Mouse (Mus musculus) embryonic facial prominence, embryonic 15.5 days (tissue): ENCODE data around the gene Ncan. TPM values are rescaled to one million over a fixed set of nuclear protein-coding genes. Genes with fewer than 3 reads are reported as not detected.
A peak's percentile ranks its signal among the peaks of the same experiment; 100 is the strongest.

ENCODE experiments used
- ATAC-seq: fragments of 200-750 bp; cut with Nextera tagmentation; 2 replicates; pipeline ENCODE4 v1.8.0; 2017; ENCODE audit warnings: low read depth, moderate TSS enrichment; ENCODE audit not compliant: insufficient number of reproducible peaks, low FRiP score, low TSS enrichment
- H3K27ac ChIP-seq: fragments of 300-500 bp; sonication (generic); replicated peaks from 2 replicates; pipeline ENCODE4 v1.5.1; 2015; ENCODE audit warnings: mild to moderate bottlenecking, inconsistent platforms
- H3K27me3 ChIP-seq: fragments of 300-500 bp; sonication (generic); 2 replicates; pipeline ENCODE4 v1.6.1; 2015; ENCODE audit warnings: inconsistent platforms
- H3K36me3 ChIP-seq: fragments of 300-500 bp; sonication (generic); 2 replicates; pipeline ENCODE4 v1.6.1; 2015; ENCODE audit warnings: mild to moderate bottlenecking, inconsistent platforms
- H3K4me1 ChIP-seq: fragments of 300-500 bp; sonication (generic); 2 replicates; pipeline ENCODE4 v1.6.1; 2015; ENCODE audit warnings: inconsistent platforms
- H3K4me2 ChIP-seq: fragments of 300-500 bp; sonication (generic); replicated peaks from 2 replicates; pipeline ENCODE4 v1.6.1; 2015; ENCODE audit warnings: mild to moderate bottlenecking, inconsistent platforms
- H3K4me3 ChIP-seq: fragments of 300-500 bp; sonication (generic); replicated peaks from 2 replicates; pipeline ENCODE4 v1.5.1; 2015; ENCODE audit warnings: mild to moderate bottlenecking, inconsistent platforms
- H3K9ac ChIP-seq: fragments of 300-500 bp; sonication (generic); 2 replicates; pipeline ENCODE4 v1.6.1; 2015; ENCODE audit warnings: inconsistent platforms
- H3K9me3 ChIP-seq: fragments of 300-500 bp; sonication (generic); replicated peaks from 2 replicates; pipeline ENCODE4 v1.6.1; 2016; ENCODE audit warnings: inconsistent platforms
- WGBS: fragments of 180-500 bp; shearing (Covaris S2); methylation state at CpG from one replicate; pipeline ENCODE4 v1.1.7; 2015; 5-methylcytosine and 5-hydroxymethylcytosine counted together
- polyA plus RNA-seq: library from polyadenylated mRNA; unstranded; fragments of >200 nt; fragmentation: Nextera tagmentation; extraction: Ambion mirVana; gene quantifications from 2 replicates; pipeline ENCODE4 v1.2.1, GENCODE M21; 2015

Gene Ncan
- polyA plus RNA-seq = 0.79 and 1.5 TPM in 2 replicates

- Histone ChIP-seq H3K36me3 (no peaks in the 10 kb centered on the region), H3K27me3 (peaks cover 59% of the 10 kb centered on the region), H3K4me1 (peaks cover 5% of the 10 kb centered on the region; the same call in 1 of the 2 replicates), H3K4me2 (peak within 1 kb of the TSS; percentile 34), H3K4me3 (peak within 1 kb of the TSS; percentile 11; the same call in 1 of the 2 replicates), H3K27ac (no peak within 1 kb of the TSS), H3K9me3 (no peaks in the 10 kb centered on the region), H3K9ac (no peak within 1 kb of the TSS)
- ATAC-seq = no peak; the same call in 1 of the 2 replicates
- WGBS = 2% methylated on average over 19 of the region's 19 CpGs
These were observed at the start of gene Ncan for GRCm38 (mm10) chr8:70120667-70121066. Ncan (minus strand) TSS chr8:70120873.

- no peak overlapping the region for H3K4me3 ChIP-seq
- no peak overlapping the region for H3K27ac ChIP-seq
- 83% methylated on average over 3 of the region's 3 CpGs for WGBS
- H3K27me3 ChIP-seq = peaks cover 10% of the 10 kb centered on the region; the same call in 1 of the 2 replicates
- no peak for ATAC-seq
- no peaks in the 10 kb centered on the region for H3K9me3 ChIP-seq
- no peak overlapping the region for H3K9ac ChIP-seq
- H3K36me3 ChIP-seq = no peaks in the 10 kb centered on the region
- H3K4me1 ChIP-seq = peaks cover 27% of the 10 kb centered on the region
- H3K4me2 ChIP-seq = no peak overlapping the region
These were observed 49.4 kb upstream of the Ncan start for GRCm38 (mm10) chr8:70170116-70170515.

DNA sequence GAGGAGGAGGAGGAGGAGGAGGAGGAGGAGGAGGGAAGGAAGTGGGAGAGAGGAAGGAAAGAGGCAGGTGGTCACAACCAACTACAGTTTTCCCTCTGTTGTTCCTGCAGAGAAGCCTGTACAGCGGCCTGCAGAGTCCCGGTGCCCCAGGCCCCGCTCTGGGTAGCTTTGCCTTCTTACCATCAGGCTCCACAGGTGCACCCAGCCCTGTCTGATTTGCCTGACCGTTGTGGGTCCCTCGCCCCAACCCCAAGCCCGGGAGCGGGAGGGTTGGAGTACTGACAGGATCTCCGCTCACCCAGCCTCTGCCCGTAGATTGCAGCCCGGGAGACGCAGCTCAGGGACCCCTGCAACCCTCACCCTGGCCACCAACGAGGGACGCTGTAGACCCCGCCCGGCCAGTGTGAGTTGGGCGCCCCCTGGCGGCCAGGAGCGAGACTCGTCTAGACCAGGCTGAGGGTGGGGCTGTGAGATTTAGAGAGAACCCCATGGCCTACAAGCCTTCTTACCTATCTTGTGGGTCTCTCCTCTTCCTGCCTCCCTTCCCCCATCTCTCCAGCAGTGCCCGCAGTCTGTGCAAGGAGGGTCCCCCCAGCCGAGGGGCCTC, 45.9 kb upstream of the Ncan start:
- Histone ChIP-seq H3K4me1 (peaks cover 8% of the 10 kb centered on the region), H3K27ac (no peak overlapping the region), H3K9me3 (no peaks in the 10 kb centered on the region), H3K27me3 (peaks cover 10% of the 10 kb centered on the region; the same call in 1 of the 2 replicates), H3K4me2 (peak overlapping the region; percentile 52), H3K36me3 (no peaks in the 10 kb centered on the region), H3K4me3 (peak overlapping the region; percentile 28), H3K9ac (peak overlapping the region; percentile 18)
- 2% methylated on average over 21 of the region's 21 CpGs for WGBS
- peak; percentile 74 for ATAC-seq

GRCm38 (mm10) chr8:70163316-70163715, 42.6 kb upstream of the Ncan start:
- Histone ChIP-seq H3K9ac (no peak overlapping the region), H3K9me3 (no peaks in the 10 kb centered on the region), H3K4me1 (peaks cover 12% of the 10 kb centered on the region), H3K27me3 (peaks cover 10% of the 10 kb centered on the region; the same call in 1 of the 2 replicates), H3K27ac (no peak overlapping the region), H3K4me2 (no peak overlapping the region), H3K36me3 (no peaks in the 10 kb centered on the region), H3K4me3 (no peak overlapping the region)
- whole genome bisulfite sequencing = 62% methylated on average over 3 of the region's 3 CpGs
- no peak for ATAC-seq

DNA sequence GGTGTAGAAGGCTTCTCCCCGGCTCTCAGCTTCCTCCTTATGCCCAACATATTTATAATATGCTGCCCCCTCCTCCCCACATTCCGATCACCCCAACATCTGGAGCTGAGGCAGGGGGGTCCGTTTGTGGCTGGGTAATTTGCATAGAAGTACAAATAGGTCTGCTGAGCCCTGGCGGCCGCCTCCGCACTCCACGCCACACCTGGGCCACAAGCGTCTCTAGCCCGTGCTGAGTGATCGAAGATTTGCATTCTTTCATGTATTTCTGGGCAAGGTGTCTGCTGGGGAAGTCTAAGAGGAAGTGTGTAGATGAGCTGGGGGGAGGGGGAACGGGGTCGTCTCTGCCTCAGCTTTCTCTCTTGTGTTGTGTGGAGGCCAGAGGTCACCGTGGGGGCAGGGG, 39.3 kb upstream of the Ncan start:
- no peak for ATAC-seq
- no peak overlapping the region for H3K4me3 ChIP-seq
- no peaks in the 10 kb centered on the region for H3K27me3 ChIP-seq
- whole genome bisulfite sequencing = 54% methylated on average over 13 of the region's 13 CpGs
- H3K36me3 ChIP-seq = no peaks in the 10 kb centered on the region
- no peak overlapping the region for H3K9ac ChIP-seq
- H3K9me3 ChIP-seq = no peaks in the 10 kb centered on the region
- H3K4me1 ChIP-seq = peaks cover 11% of the 10 kb centered on the region
- no peak overlapping the region for H3K4me2 ChIP-seq
- H3K27ac ChIP-seq = no peak overlapping the region

GRCm38 (mm10) chr8:70159211-70159610, 38.5 kb upstream of the Ncan start:
- no peak for ATAC-seq
- H3K27ac ChIP-seq = no peak overlapping the region
- 82% methylated on average over 4 of the region's 4 CpGs for WGBS
- H3K27me3 ChIP-seq = no peaks in the 10 kb centered on the region
- no peaks in the 10 kb centered on the region for H3K9me3 ChIP-seq
- H3K36me3 ChIP-seq = no peaks in the 10 kb centered on the region
- peaks cover 11% of the 10 kb centered on the region for H3K4me1 ChIP-seq
- H3K4me3 ChIP-seq = no peak overlapping the region
- no peak overlapping the region; the same call in 1 of the 2 replicates for H3K4me2 ChIP-seq
- H3K9ac ChIP-seq = no peak overlapping the region

GRCm38 (mm10) chr8:70158069-70158853, 37.6 kb upstream of the Ncan start:
- WGBS = 8% methylated on average over 40 of the region's 40 CpGs
- Histone ChIP-seq H3K9me3 (no peaks in the 10 kb centered on the region), H3K36me3 (no peaks in the 10 kb centered on the region), H3K27me3 (no peaks in the 10 kb centered on the region), H3K4me1 (peaks cover 11% of the 10 kb centered on the region), H3K27ac (no peak overlapping the region), H3K9ac (peak overlapping the region; percentile 28), H3K4me3 (peak overlapping the region; percentile 51), H3K4me2 (peak overlapping the region; percentile 91)
- peak; percentile 87 for ATAC-seq

DNA sequence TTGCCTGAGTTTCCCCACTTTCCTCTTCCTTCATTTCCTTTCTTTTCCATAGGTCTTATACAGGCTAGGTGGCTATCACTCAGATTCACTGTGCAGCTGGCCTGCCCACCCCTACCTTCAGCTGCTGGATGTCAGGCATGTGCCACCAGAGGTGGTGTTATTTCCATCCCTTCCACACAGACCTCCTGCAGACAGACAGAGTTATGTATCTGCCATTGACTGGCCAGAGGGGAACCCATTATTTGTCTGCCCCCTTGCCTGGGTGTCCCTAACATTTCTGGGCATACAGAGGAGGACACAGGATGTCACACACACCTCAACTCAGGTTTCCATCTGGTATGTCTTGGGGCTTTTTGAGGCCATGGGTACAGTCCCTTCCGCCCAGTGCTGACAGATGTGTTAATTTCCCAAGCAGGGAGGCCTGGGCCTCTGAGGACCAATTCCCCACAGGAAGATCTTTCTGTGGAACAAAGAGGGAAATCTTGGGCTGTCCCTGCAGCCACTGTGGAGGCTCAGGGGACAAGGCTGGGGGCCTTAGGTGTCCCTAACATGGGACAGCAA, 36.6 kb upstream of the Ncan start:
- no peak overlapping the region for H3K9ac ChIP-seq
- no peaks in the 10 kb centered on the region for H3K27me3 ChIP-seq
- H3K9me3 ChIP-seq = no peaks in the 10 kb centered on the region
- no peak overlapping the region for H3K27ac ChIP-seq
- no peak overlapping the region for H3K4me2 ChIP-seq
- WGBS = 84% methylated on average over 1 of the region's 1 CpGs
- no peaks in the 10 kb centered on the region for H3K36me3 ChIP-seq
- H3K4me1 ChIP-seq = peaks cover 16% of the 10 kb centered on the region
- no peak for ATAC-seq
- no peak overlapping the region for H3K4me3 ChIP-seq

- WGBS = 10% methylated on average over 17 of the region's 22 CpGs
- H3K27me3 ChIP-seq = no peaks in the 10 kb centered on the region
- H3K36me3 ChIP-seq = no peaks in the 10 kb centered on the region
- H3K9me3 ChIP-seq = no peaks in the 10 kb centered on the region
- no peak overlapping the region; the same call in 1 of the 2 replicates for H3K4me3 ChIP-seq
- H3K4me1 ChIP-seq = peaks cover 14% of the 10 kb centered on the region
- H3K27ac ChIP-seq = no peak overlapping the region
- peak; percentile 87 for ATAC-seq
- peak overlapping the region; percentile 33 for H3K4me2 ChIP-seq
- H3K9ac ChIP-seq = no peak overlapping the region
These were observed 32.0 kb upstream of the Ncan start for GRCm38 (mm10) chr8:70152537-70153257.

DNA sequence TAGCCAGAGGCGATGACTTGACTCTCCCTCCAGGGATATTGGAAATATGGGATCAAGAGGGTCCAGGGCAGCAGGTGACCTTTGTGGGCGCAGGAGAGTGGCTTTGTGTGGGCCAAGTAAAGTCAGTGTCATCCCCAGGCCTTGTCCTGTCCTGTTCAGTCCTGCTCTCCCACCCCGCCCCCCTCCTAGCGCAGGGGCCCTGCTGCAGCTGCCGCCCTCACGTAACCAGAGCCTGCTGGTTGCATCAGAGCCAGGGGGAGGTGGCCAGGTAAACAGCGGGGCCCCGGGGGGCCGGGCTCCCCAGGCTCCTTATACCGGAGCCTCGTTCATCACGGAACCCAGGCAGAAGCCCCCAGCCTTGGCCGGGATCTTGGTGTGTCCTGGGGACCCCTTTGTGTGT, 29.5 kb upstream of the Ncan start:
- Histone ChIP-seq H3K4me2 (peak overlapping the region; percentile 30), H3K27me3 (no peaks in the 10 kb centered on the region), H3K4me3 (no peak overlapping the region), H3K4me1 (peaks cover 13% of the 10 kb centered on the region), H3K27ac (no peak overlapping the region), H3K9ac (no peak overlapping the region), H3K9me3 (no peaks in the 10 kb centered on the region), H3K36me3 (peaks cover 23% of the 10 kb centered on the region)
- peak; percentile 63 for ATAC-seq
- 10% methylated on average over 13 of the region's 13 CpGs for WGBS
